Mouse (Mus musculus): ENCODE measurements around the gene Cfap298. TPM values are rescaled to one million over a fixed set of nuclear protein-coding genes. Genes with fewer than 3 reads are reported as not detected.

The Cfap298 gene
- polyA plus RNA-seq, 1 experiment from 2014 or later = 44.0 TPM

DNA sequence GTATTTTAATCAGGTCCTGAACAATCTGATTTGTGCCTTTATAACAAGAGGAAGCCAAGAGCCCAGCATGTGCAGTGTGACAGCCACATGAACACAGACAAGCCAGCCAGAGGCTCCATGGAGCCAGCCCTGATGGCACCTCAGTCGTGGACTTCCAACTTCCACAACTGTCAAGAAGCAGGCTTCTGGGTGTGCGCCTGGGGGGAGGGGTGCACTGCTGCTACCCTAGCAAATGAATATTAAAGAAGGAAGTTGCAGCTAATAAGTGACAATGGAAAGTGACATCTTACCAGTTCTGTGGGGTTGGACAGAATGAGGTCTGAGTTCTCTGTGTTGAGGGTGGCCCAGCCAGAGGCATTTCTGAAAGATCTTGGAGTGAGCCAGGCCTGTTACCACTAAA is 49.6 kb downstream of the Cfap298 start:
- H3K27me3 ChIP-seq = no peaks in the 10 kb centered on the region
- H3K36me3 ChIP-seq = no peaks in the 10 kb centered on the region
- WGBS = 86% methylated on average over 2 of the region's 2 CpGs
- H3K9ac ChIP-seq = no peak overlapping the region
- no peak overlapping the region for H3K27ac ChIP-seq
- no peak overlapping the region for H3K4me3 ChIP-seq
- peaks cover 29% of the 10 kb centered on the region; the same call in 1 of the 2 replicates for H3K4me1 ChIP-seq
- H3K4me2 ChIP-seq (replicated peaks) = no peak overlapping the region
- no peak for ATAC-seq (ENCODE audit: insufficient number of reproducible peaks, insufficient read depth, low FRiP score, low TSS enrichment)
- H3K9me3 ChIP-seq = no peaks in the 10 kb centered on the region

DNA sequence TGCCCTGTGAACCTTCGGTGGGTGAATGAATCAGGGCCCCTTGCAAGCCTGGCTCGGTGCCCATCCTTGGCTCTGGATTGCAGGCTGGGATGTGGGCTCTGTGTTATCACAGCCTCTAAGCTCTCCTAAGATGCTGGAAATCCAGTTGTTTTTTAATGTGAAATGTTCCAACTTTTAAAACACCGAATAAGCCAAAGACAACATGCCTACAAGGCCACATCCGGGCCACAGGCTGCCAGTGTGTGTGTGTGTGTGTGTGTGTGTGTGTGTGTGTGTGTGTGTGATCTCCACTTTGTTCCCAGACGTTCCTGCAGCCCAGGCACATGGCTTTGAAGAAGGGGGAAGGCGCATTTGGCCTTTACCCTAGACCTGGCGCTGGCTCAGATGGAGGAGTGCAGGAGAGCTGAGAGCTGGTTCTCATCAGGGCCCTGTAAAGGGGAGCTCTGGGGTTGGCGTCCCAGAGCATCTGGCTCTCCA is 52.4 kb downstream of the Cfap298 start:
- Histone ChIP-seq H3K27me3 (no peaks in the 10 kb centered on the region), H3K4me3 (no peak overlapping the region), H3K9me3 (no peaks in the 10 kb centered on the region), H3K36me3 (no peaks in the 10 kb centered on the region), H3K4me1 (peaks cover 29% of the 10 kb centered on the region; the same call in 1 of the 2 replicates), H3K9ac (no peak overlapping the region), H3K27ac (peak overlapping the region; percentile 30; the same call in 1 of the 2 replicates), H3K4me2 (replicated peaks) (no peak overlapping the region)
- WGBS = 48% methylated on average over 8 of the region's 8 CpGs
- ATAC-seq (ENCODE audit: insufficient number of reproducible peaks, insufficient read depth, low FRiP score, low TSS enrichment) = peak; percentile 83

DNA sequence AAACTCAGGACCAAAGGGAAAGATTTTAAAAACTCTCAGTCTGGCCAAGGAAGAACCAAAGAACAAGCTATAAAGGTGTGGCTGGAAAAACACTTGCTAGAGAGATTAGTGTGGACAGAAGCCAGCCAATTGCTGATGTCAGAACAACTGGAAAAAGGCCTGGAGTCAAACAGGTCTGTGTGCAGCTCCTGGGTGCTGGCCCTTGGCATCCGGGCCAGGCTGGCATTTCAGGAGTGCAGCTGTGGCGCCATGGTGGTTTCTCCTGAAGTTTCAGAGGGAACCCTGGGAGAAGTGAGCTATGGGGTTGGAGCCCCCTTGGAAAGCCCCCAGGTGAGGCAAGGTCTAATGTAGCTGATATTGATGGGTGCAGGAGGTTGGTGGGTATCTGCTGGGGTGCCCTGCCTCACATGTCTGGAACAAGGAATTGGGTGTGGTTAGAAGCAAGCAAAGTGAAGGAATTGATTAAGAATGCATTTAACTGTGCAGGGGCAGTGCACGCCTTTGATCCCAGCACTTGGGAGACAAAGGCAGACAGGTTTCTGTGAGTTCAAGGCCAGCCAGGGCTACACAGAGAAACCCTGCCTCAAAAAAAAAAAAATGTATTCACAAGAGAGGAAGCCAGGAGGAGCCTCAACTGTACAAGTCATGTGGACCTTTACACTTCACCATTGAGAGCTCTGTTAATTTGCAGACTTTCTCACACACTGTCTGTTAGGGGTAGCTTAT is 56.6 kb downstream of the Cfap298 start:
- no peak overlapping the region for H3K9ac ChIP-seq
- no peak for ATAC-seq (ENCODE audit: insufficient number of reproducible peaks, insufficient read depth, low FRiP score, low TSS enrichment)
- WGBS = 90% methylated on average over 3 of the region's 3 CpGs
- H3K4me3 ChIP-seq = no peak overlapping the region
- H3K9me3 ChIP-seq = no peaks in the 10 kb centered on the region
- no peaks in the 10 kb centered on the region for H3K27me3 ChIP-seq
- H3K4me1 ChIP-seq = peaks cover 16% of the 10 kb centered on the region; the same call in 1 of the 2 replicates
- no peak overlapping the region for H3K4me2 ChIP-seq (replicated peaks)
- no peaks in the 10 kb centered on the region for H3K36me3 ChIP-seq
- no peak overlapping the region for H3K27ac ChIP-seq

Small RNA genes within 50 kb of the gene (microRNA-seq; reads per million reads assigned to microRNA genes)
- not detected for gene Gm22933

Other genes starting within 250 kb of the Cfap298 start
- 74.0 and 75.6 TPM in 2 replicates for gene Mis18a, start 207.7 kb downstream of the Cfap298 start, polyA plus RNA-seq (2016; fragmentation: Nextera tagmentation; extraction: Ambion mirVana)
- 0.17 TPM in 1 of 2 replicates, not detected in the other for gene Mrap, start 196.9 kb downstream of the Cfap298 start, polyA plus RNA-seq (2016; fragmentation: Nextera tagmentation; extraction: Ambion mirVana)
- 12.6 and 13.6 TPM in 2 replicates for gene Urb1, start 124.7 kb downstream of the Cfap298 start, polyA plus RNA-seq (2016; fragmentation: Nextera tagmentation; extraction: Ambion mirVana)
- 1.7 and 2.1 TPM in 2 replicates for gene Eva1c, start 108.4 kb downstream of the Cfap298 start, polyA plus RNA-seq (2016; fragmentation: Nextera tagmentation; extraction: Ambion mirVana)
- gene Synj1, start 76.2 kb upstream of the Cfap298 start, polyA plus RNA-seq (2016; fragmentation: Nextera tagmentation; extraction: Ambion mirVana) = 12.7 and 14.0 TPM in 2 replicates
- 94.3 and 98.2 TPM in 2 replicates for gene Paxbp1, start 109.4 kb upstream of the Cfap298 start, polyA plus RNA-seq (2016; fragmentation: Nextera tagmentation; extraction: Ambion mirVana)
- 0.18 TPM in 1 of 2 replicates, not detected in the other for gene 4932438H23Rik, start 160.0 kb upstream of the Cfap298 start, polyA plus RNA-seq (2016; fragmentation: Nextera tagmentation; extraction: Ambion mirVana)

Data from embryonic facial prominence, embryonic 12.5 days (tissue).